Mouse (Mus musculus) heart, postnatal 14 days (tissue): ENCODE data around the gene Peak1. TPM values are rescaled to one million over a fixed set of nuclear protein-coding genes. Genes with fewer than 3 reads are reported as not detected.

Experiments used
- DNase-seq, 2 experiments: peaks; one replicate each; pipeline ENCODE4 v3.0.0; 2021 to 2022
- intact Hi-C: fragments of 180-260 bp; cut with DNase I; formaldehyde crosslinking; loops from one replicate; pipeline ENCODE4 v1.15.1; 2025
- total RNA-seq, 2 experiments: library from RNA; stranded (reverse); gene quantifications; 2 replicates each; pipeline ENCODE4 v1.2.3; 2021

The Peak1 gene
- total RNA-seq, 2 experiments from 2014 or later, result 41.7 to 44.5 TPM

- no peak for DNase-seq
- intact Hi-C loops, result no loop called here
These were observed 91.3 kb downstream of the Peak1 start for GRCm38 (mm10) chr9:56326511-56327005.

GRCm38 (mm10) chr9:56325725-56326124 is 92.1 kb downstream of the Peak1 start:
- intact Hi-C loops, result no loop called here
- DNase-seq, result no peak

GRCm38 (mm10) chr9:56324576-56325355 is 93.1 kb downstream of the Peak1 start:
- peak; percentile 21 to 25 for DNase-seq
- intact Hi-C loops, result loop anchor here (5.0 kb wide), 1 partner anchor 93 kb away; the partner anchor contains the start of genes Hmg20a and Peak1

GRCm38 (mm10) chr9:56321291-56321690 is 96.6 kb downstream of the Peak1 start:
- no peak for DNase-seq
- intact Hi-C loops, result loop anchor here (5.0 kb wide), 1 partner anchor 96 kb away; the partner anchor contains the start of genes Hmg20a and Peak1

GRCm38 (mm10) chr9:56314326-56314725 is 103.5 kb downstream of the Peak1 start:
- intact Hi-C loops, result loop anchor here (5.0 kb wide), 1 partner anchor 43 kb away; no protein-coding TSS in a partner anchor
- no peak for DNase-seq

GRCm38 (mm10) chr9:56309079-56309478 is 108.8 kb downstream of the Peak1 start:
- no peak for DNase-seq
- intact Hi-C loops, result no loop called here

- no peak for DNase-seq
- intact Hi-C loops, result no loop called here
These were observed 113.3 kb downstream of the Peak1 start for GRCm38 (mm10) chr9:56304526-56304925.

- DNase-seq, result no peak
- intact Hi-C loops, result no loop called here
These were observed 114.9 kb downstream of the Peak1 start for GRCm38 (mm10) chr9:56302921-56303465.

GRCm38 (mm10) chr9:56290019-56290418 is 127.8 kb downstream of the Peak1 start:
- intact Hi-C loops, result no loop called here
- DNase-seq, result no peak

GRCm38 (mm10) chr9:56282481-56282880 is 135.4 kb downstream of the Peak1 start:
- intact Hi-C loops, result no loop called here
- no peak for DNase-seq

- DNase-seq, result no peak
- intact Hi-C loops, result no loop called here
These were observed 144.3 kb downstream of the Peak1 start for GRCm38 (mm10) chr9:56273576-56273975.

GRCm38 (mm10) chr9:56272247-56272598 is 145.6 kb downstream of the Peak1 start:
- intact Hi-C loops, result no loop called here

GRCm38 (mm10) chr9:56271326-56272246 is 146.3 kb downstream of the Peak1 start:
- intact Hi-C loops, result no loop called here
- DNase-seq, result no peak

More at GRCm38 (mm10) chr9:56272247-56272598, 145.6 kb downstream of the Peak1 start:
- no peak for DNase-seq

- intact Hi-C loops, result no loop called here
- DNase-seq, result no peak
These were observed 148.8 kb downstream of the Peak1 start for GRCm38 (mm10) chr9:56269101-56269500.

- intact Hi-C loops, result no loop called here
- DNase-seq, result no peak
These were observed 151.6 kb downstream of the Peak1 start for GRCm38 (mm10) chr9:56266200-56266815.

GRCm38 (mm10) chr9:56265460-56266199 is 152.2 kb downstream of the Peak1 start:
- intact Hi-C loops, result loop anchor here (2.0 kb wide), 2 partner anchors 151 to 241 kb away; no protein-coding TSS in a partner anchor
- DNase-seq, result no peak

GRCm38 (mm10) chr9:56265022-56265360 is 152.9 kb downstream of the Peak1 start:
- intact Hi-C loops, result loop anchor here (2.0 kb wide), 2 partner anchors 152 to 242 kb away; no protein-coding TSS in a partner anchor
- DNase-seq, result no peak

- intact Hi-C loops, result loop anchor here (2.0 kb wide), 2 partner anchors 152 to 242 kb away; no protein-coding TSS in a partner anchor
- DNase-seq, result peak; percentile 26 to 56
These were observed 153.4 kb downstream of the Peak1 start for GRCm38 (mm10) chr9:56264308-56265021.

GRCm38 (mm10) chr9:56263055-56263454 is 154.8 kb downstream of the Peak1 start:
- no peak for DNase-seq
- intact Hi-C loops, result no loop called here
